Mouse (Mus musculus) liver, postnatal 0 days (tissue): Measurements from ENCODE around the gene Zfp628.

Source experiments
- CTCF ChIP-seq: sonication (generic); IDR thresholded peaks from 2 replicates; pipeline ENCODE4 v1.5.1; 2016; ENCODE audit warnings: antibody characterized with exemption, low read depth
- EP300 ChIP-seq: IDR thresholded peaks from 2 replicates; pipeline ENCODE4 v1.6.1; 2016; ENCODE audit warnings: antibody characterized with exemption, low read depth, mild to moderate bottlenecking

DNA sequence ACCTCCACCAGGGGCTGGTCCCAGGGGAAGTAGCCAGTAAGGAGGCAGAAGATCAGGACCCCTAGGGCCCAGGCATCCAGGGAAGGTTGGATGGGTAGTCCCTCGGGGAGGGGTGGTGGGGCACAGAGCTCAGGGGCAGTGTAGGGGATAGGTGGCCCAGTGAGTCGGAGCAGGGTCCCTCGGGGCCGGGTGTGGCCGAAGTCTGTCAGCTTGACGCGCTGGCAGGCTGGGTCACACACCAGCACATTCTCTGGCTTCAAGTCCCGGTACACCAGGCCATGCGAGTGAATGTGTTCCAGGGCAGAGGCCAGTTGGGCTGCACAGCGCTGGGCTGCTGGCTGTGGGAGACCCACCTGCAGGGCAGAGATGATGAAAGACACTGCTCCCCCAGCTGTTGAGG is 42.3 kb downstream of the Zfp628 start:
- TF ChIP-seq CTCF (no peak), EP300 (no peak)
